Mouse (Mus musculus) common myeloid progenitor, adult 5-6 weeks (primary cell): ENCODE measurements at regions not wholly inside any gene's neighbourhood (a gene's known extent, or its start where the extent isn't known, plus 50 kb on each side); places are given as distances from the start of the nearest gene placed in this dataset.
A peak's percentile ranks its signal among the peaks of the same experiment; 100 is the strongest.

Source experiments
- ATAC-seq: replicated peaks from 2 replicates; pipeline ENCODE4 v1.8.0; 2016; ENCODE audit warnings: low read depth, mild to moderate bottlenecking, moderate TSS enrichment, inconsistent platforms; ENCODE audit not compliant: poor library complexity, severe bottlenecking

GRCm38 (mm10) chr12:12527766-12528477 lies 266.0 kb downstream of the Fam49a start:
- no peak for ATAC-seq

GRCm38 (mm10) chr12:12527366-12527765 lies 265.4 kb downstream of the Fam49a start:
- 0 out of 2 replicates have a peak, but pooled peaks have one; percentile 15 for ATAC-seq

- ATAC-seq, result peak; percentile 68
Observed at GRCm38 (mm10) chr12:12520311-12520852, 258.4 kb downstream of the Fam49a start.

GRCm38 (mm10) chr12:12518490-12519070 lies 256.6 kb downstream of the Fam49a start:
- ATAC-seq, result no peak

GRCm38 (mm10) chr12:12517020-12517419 lies 255.1 kb downstream of the Fam49a start:
- ATAC-seq, result no peak

GRCm38 (mm10) chr12:12510764-12511163 lies 248.8 kb downstream of the Fam49a start:
- ATAC-seq, result no peak

GRCm38 (mm10) chr12:12509164-12509937 lies 247.4 kb downstream of the Fam49a start:
- ATAC-seq, result no peak

- ATAC-seq, result no peak
Observed at GRCm38 (mm10) chr12:12508487-12509125, 246.7 kb downstream of the Fam49a start.

GRCm38 (mm10) chr12:12506671-12507070 lies 244.7 kb downstream of the Fam49a start:
- ATAC-seq, result no peak

GRCm38 (mm10) chr12:12505590-12505989 lies 243.7 kb downstream of the Fam49a start:
- ATAC-seq, result no peak

GRCm38 (mm10) chr12:12499903-12500302 lies 238.0 kb downstream of the Fam49a start:
- no peak for ATAC-seq

- no peak for ATAC-seq
Observed at GRCm38 (mm10) chr12:12498621-12499020, 236.7 kb downstream of the Fam49a start.

GRCm38 (mm10) chr12:12497277-12497841 lies 235.4 kb downstream of the Fam49a start:
- peak; percentile 20 for ATAC-seq

- peak; percentile 86 for ATAC-seq
Observed at GRCm38 (mm10) chr12:12496593-12497141, 234.7 kb downstream of the Fam49a start.

- ATAC-seq, result no peak
Observed at GRCm38 (mm10) chr12:12490173-12490572, 228.2 kb downstream of the Fam49a start.

- peak; percentile 90 for ATAC-seq
Observed at GRCm38 (mm10) chr12:12488090-12488489, 226.2 kb downstream of the Fam49a start.

- no peak for ATAC-seq
Observed at GRCm38 (mm10) chr12:12486656-12487356, 224.9 kb downstream of the Fam49a start.

GRCm38 (mm10) chr12:12484921-12485680 lies 223.2 kb downstream of the Fam49a start:
- ATAC-seq, result no peak
